Mouse (Mus musculus) lung, adult 2 months (tissue): Measurements from ENCODE around the gene Msi2.

Experiments used
- CTCF ChIP-seq: fragments of 200-500 bp; IDR thresholded peaks from 2 replicates; pipeline ENCODE4 v1.5.1; 2011; ENCODE audit warnings: mild to moderate bottlenecking, low read length, control low read depth; ENCODE audit not compliant: insufficient read depth
- POLR2A ChIP-seq: fragments of 200-500 bp; IDR thresholded peaks from 2 replicates; pipeline ENCODE4 v1.6.1; 2011; ENCODE audit warnings: low read depth, mild to moderate bottlenecking, control low read depth, low read length, borderline replicate concordance; ENCODE audit errors: extremely low read depth

DNA sequence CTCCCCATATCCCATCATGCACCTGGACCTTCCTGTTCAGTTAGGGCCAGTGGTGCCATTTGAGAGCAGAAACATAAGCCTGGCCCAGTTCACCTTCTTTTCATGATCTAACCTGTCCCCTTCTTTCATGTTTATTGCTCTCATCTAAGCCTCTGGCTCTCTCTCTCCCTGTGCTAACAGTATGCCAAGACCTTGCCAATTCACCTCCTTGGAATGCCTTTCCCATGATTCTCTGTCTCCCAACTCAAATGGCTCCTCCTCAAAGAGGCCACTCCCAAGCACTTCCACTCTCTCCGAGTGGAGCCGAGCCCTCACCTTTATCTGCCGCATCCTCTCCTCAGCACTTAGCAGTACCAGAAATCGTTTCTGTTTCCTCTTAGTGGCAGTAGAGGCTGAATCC, 256.7 kb downstream of the Msi2 start:
- TF ChIP-seq CTCF (no peak), POLR2A (no peak)
